Mouse (Mus musculus): ENCODE measurements around the gene Gm49394.

DNA sequence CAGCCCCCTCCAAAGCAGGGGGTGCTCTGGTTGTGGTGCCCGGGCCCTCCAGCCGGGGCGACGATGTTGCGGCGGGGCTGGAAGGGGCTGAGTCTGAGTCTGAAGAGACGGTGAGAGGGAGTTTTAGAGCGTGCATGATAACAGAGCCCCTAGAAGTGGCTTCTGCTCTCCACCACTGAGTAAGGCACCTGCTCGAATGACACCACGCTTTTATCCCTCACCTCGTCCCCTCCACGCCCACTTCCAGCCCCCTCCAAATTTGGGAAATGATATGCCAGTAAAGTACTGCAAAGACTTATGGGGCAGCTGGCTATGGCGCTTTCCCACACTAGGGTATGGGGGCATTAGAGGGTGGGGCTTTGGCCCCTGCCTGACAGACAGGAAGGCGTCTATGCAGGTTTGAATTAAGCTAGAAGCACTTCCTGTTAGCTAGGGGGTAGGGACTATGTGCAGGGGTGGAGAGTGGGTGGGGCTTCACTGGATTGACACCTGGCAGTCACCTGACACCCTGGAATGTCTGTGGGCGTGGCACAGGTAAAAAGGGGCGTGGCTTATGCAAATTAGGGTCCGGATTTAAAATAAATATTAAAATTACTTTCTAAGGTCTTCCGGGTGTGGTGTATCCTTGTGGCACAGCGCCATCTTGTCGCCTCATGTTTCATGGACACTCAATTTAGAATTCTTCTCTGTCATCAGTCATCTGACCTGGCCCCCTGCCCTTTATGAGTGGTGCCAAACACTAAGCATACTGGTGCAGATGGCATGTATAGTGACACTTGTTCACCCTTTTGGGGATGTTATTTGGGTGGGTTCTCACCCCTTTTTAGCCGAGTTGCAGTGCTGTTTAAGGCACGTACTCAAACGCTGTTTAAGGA, at the start of gene Gm49394:
- TF ChIP-seq CTCF (IDR thresholded peaks at IDR 0.05; ENCODE audit: borderline replicate concordance, insufficient read depth, low read depth, low read length), result no peak
- TF ChIP-seq POLR2A (IDR thresholded peaks at IDR 0.05; ENCODE audit: borderline replicate concordance, insufficient read depth, low read length), result no peak
